Mouse (Mus musculus): ENCODE data around the gene Rdh19.

DNA sequence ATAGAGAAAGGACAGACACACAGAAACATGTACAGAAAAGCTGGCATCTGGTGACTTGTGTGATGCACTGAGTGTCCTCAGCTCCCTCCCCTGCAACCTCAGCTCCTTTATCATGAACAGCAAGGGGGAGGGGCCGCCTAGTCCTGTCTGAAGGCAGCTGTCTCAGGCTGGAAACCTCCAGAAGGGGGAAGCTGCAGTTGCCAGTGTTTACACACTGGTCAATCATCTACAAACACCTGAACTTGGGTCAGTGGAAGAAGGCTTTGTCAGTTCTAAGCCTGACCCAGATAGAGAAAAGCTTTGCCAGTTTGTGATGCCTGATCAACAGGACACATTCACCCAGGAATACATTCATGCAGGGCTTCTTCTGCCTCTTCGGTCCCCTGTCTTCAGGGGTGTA is 28.0 kb downstream of the Rdh19 start:
- TF ChIP-seq CTCF (IDR thresholded peaks at IDR 0.05; ENCODE audit: low read depth) (no peak), EP300 (IDR thresholded peaks at IDR 0.05; ENCODE audit: low read depth) (no peak)
